Mouse (Mus musculus) forebrain, embryonic 15.5 days (tissue): ENCODE measurements around the gene Tmem240. TPM values are rescaled to one million over a fixed set of nuclear protein-coding genes. Genes with fewer than 3 reads are reported as not detected.
"Not testable (repeated sequence)": the region's sequence is repeated elsewhere in the genome, so short reads cannot be mapped to it uniquely, and the experiment has no call there.

Experiments used
- ATAC-seq: fragments of 200-750 bp; cut with Nextera tagmentation; replicated peaks from 2 replicates; pipeline ENCODE4 v1.8.0; 2017; ENCODE audit warnings: mild to moderate bottlenecking, moderate TSS enrichment, moderate library complexity
- H3K27ac ChIP-seq: fragments of 300-500 bp; sonication (generic); replicated peaks from 2 replicates; pipeline ENCODE4 v1.5.1; 2015; ENCODE audit warnings: mild to moderate bottlenecking, inconsistent platforms
- H3K27me3 ChIP-seq: fragments of 300-500 bp; sonication (generic); 2 replicates; pipeline ENCODE4 v1.6.1; 2015; ENCODE audit warnings: inconsistent platforms
- H3K36me3 ChIP-seq: fragments of 300-500 bp; sonication (generic); 2 replicates; pipeline ENCODE4 v1.6.1; 2015; ENCODE audit warnings: mild to moderate bottlenecking, inconsistent platforms
- H3K4me1 ChIP-seq: fragments of 300-500 bp; sonication (generic); 2 replicates; pipeline ENCODE4 v1.6.1; 2015; ENCODE audit warnings: inconsistent platforms
- H3K4me2 ChIP-seq: fragments of 300-500 bp; sonication (generic); replicated peaks from 2 replicates; pipeline ENCODE4 v1.6.1; 2015; ENCODE audit warnings: mild to moderate bottlenecking, inconsistent platforms
- H3K4me3 ChIP-seq: fragments of 300-500 bp; sonication (generic); 2 replicates; pipeline ENCODE4 v1.5.1; 2015; ENCODE audit warnings: mild to moderate bottlenecking, inconsistent platforms
- H3K9ac ChIP-seq: fragments of 300-500 bp; sonication (generic); replicated peaks from 2 replicates; pipeline ENCODE4 v1.6.1; 2015; ENCODE audit warnings: mild to moderate bottlenecking, inconsistent platforms
- H3K9me3 ChIP-seq: fragments of 300-500 bp; sonication (generic); 2 replicates; pipeline ENCODE4 v1.6.1; 2016; ENCODE audit warnings: inconsistent platforms
- WGBS: fragments of 180-500 bp; shearing (Covaris S2); methylation state at CpG from one replicate; pipeline ENCODE4 v1.1.7; 2015; ENCODE audit warnings: mixed read lengths; 5-methylcytosine and 5-hydroxymethylcytosine counted together
- microRNA-seq: library from miRNA; unstranded; fragments of <30 nt; microRNA quantifications from one replicate; pipeline ENCODE4, GENCODE M21; 2016
- polyA plus RNA-seq: library from polyadenylated mRNA; unstranded; fragments of >200 nt; fragmentation: Nextera tagmentation; extraction: Ambion mirVana; gene quantifications from 2 replicates; pipeline ENCODE4 v1.2.1, GENCODE M21; 2015

Tmem240 gene
- polyA plus RNA-seq, 1 experiment from 2014 or later: 10.4 TPM

DNA sequence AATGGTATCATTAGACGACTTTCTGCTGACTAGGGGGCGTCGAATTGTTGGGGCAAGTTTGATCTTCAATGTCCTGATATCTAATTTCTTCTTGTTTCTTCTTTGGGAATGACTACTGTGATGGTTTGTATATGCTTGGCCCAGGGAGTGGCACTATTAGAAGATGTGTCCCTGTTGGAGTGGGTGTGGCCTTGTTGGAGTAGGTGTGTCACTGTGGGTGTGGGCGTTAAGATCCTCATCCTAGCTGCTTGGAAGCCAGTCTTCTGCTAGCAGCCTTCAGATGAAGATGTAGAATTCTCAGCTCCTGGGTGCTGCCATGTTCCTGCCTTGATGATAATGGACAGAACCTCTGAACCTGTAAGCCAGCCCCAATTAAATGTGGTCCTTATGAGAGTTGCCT, 54.2 kb downstream of the Tmem240 start:
- not testable (repeated sequence) for H3K4me1 ChIP-seq, H3K4me2 ChIP-seq, H3K27ac ChIP-seq, ATAC-seq, H3K36me3 ChIP-seq, H3K27me3 ChIP-seq, H3K9ac ChIP-seq, H3K4me3 ChIP-seq, H3K9me3 ChIP-seq
- WGBS: 77% methylated on average over 4 of the region's 4 CpGs

GRCm38 (mm10) chr4:155790021-155790489, 55.5 kb downstream of the Tmem240 start, which contains the start of gene Ankrd65:
Gene Ankrd65, plus strand, starts transcription at chr4:155790439.
- no peak within 1 kb of the TSS for H3K9ac ChIP-seq
- no peaks in the 10 kb centered on the region for H3K9me3 ChIP-seq
- no peak within 1 kb of the TSS for H3K4me2 ChIP-seq
- H3K27me3 ChIP-seq: no peaks in the 10 kb centered on the region
- no peak within 1 kb of the TSS for H3K27ac ChIP-seq
- ATAC-seq: no peak
- 82% methylated on average over 3 of the region's 3 CpGs for WGBS
- no peaks in the 10 kb centered on the region for H3K36me3 ChIP-seq
- peaks cover 3% of the 10 kb centered on the region; the same call in 1 of the 2 replicates for H3K4me1 ChIP-seq
- H3K4me3 ChIP-seq: no peak within 1 kb of the TSS

Small RNA genes lying within 50 kb of the gene (microRNA-seq; reads per million reads assigned to microRNA genes)
- not detected for gene Gm27743

Other genes starting within 250 kb of the Tmem240 start
- gene Gnb1, start 243.4 kb upstream of the Tmem240 start, polyA plus RNA-seq: 1,112 and 1,114 TPM in 2 replicates
- gene Nadk, start 172.4 kb upstream of the Tmem240 start, polyA plus RNA-seq: 109 and 110 TPM in 2 replicates
- gene Slc35e2, start 133.4 kb upstream of the Tmem240 start, polyA plus RNA-seq: 10.9 and 12.9 TPM in 2 replicates
- gene Cdk11b, start 109.9 kb upstream of the Tmem240 start, polyA plus RNA-seq: 60.8 and 63.5 TPM in 2 replicates
- not detected in 2 replicates for gene Gm10563, start 89.4 kb upstream of the Tmem240 start, polyA plus RNA-seq
- gene Mmp23, start 81.4 kb upstream of the Tmem240 start, polyA plus RNA-seq: 2.3 and 2.6 TPM in 2 replicates
- 51.6 and 52.1 TPM in 2 replicates for gene Mib2, start 65.6 kb upstream of the Tmem240 start, polyA plus RNA-seq
- 8.2 and 10.9 TPM in 2 replicates for gene Fndc10, start 40.5 kb upstream of the Tmem240 start, polyA plus RNA-seq
- gene Ssu72, start 30.0 kb upstream of the Tmem240 start, polyA plus RNA-seq: 144 and 146 TPM in 2 replicates
- gene Atad3a, start 26.3 kb downstream of the Tmem240 start, polyA plus RNA-seq: 91.0 TPM in 2 replicates
- 21.8 and 22.6 TPM in 2 replicates for gene Vwa1, start 39.9 kb downstream of the Tmem240 start, polyA plus RNA-seq
- gene Tmem88b, start 51.1 kb downstream of the Tmem240 start, polyA plus RNA-seq: 0.29 and 0.60 TPM in 2 replicates
- not detected in 2 replicates for gene Ankrd65, start 55.6 kb downstream of the Tmem240 start, polyA plus RNA-seq
- 228 and 244 TPM in 2 replicates for gene Mrpl20, start 68.1 kb downstream of the Tmem240 start, polyA plus RNA-seq
- gene Ccnl2, start 77.7 kb downstream of the Tmem240 start, polyA plus RNA-seq: 172 and 173 TPM in 2 replicates
- 127 and 130 TPM in 2 replicates for gene Aurkaip1, start 96.5 kb downstream of the Tmem240 start, polyA plus RNA-seq
- gene Mxra8, start 104.9 kb downstream of the Tmem240 start, polyA plus RNA-seq: 15.0 and 19.0 TPM in 2 replicates
- 10.6 and 23.1 TPM in 2 replicates for gene Dvl1, start 112.6 kb downstream of the Tmem240 start, polyA plus RNA-seq
- gene Tas1r3, start 128.6 kb downstream of the Tmem240 start, polyA plus RNA-seq: 0.64 and 0.73 TPM in 2 replicates
- 20.5 and 22.9 TPM in 2 replicates for gene Cptp, start 134.6 kb downstream of the Tmem240 start, polyA plus RNA-seq
- gene Ints11, start 134.7 kb downstream of the Tmem240 start, polyA plus RNA-seq: 90.6 and 99.9 TPM in 2 replicates
- 61.5 and 64.8 TPM in 2 replicates for gene Pusl1, start 157.0 kb downstream of the Tmem240 start, polyA plus RNA-seq
- 82.2 and 84.5 TPM in 2 replicates for gene Acap3, start 157.0 kb downstream of the Tmem240 start, polyA plus RNA-seq
- 123 and 127 TPM in 2 replicates for gene Ube2j2, start 209.0 kb downstream of the Tmem240 start, polyA plus RNA-seq
- 7.4 and 9.0 TPM in 2 replicates for gene C1qtnf12, start 227.5 kb downstream of the Tmem240 start, polyA plus RNA-seq